Mouse (Mus musculus) megakaryocyte-erythroid progenitor cell, adult 5 weeks (primary cell): Measurements from ENCODE around the gene Tmem256. TPM values are rescaled to one million over a fixed set of nuclear protein-coding genes. Genes with fewer than 3 reads are reported as not detected.

ENCODE experiments used
- polyA plus RNA-seq: library from polyadenylated mRNA; stranded (reverse); fragments of >175 nt; gene quantifications from 2 replicates; pipeline ENCODE4 v1.2.3, GENCODE M21; 2012

The Tmem256 gene
- polyA plus RNA-seq: 437 and 678 TPM in 2 replicates

DNA sequence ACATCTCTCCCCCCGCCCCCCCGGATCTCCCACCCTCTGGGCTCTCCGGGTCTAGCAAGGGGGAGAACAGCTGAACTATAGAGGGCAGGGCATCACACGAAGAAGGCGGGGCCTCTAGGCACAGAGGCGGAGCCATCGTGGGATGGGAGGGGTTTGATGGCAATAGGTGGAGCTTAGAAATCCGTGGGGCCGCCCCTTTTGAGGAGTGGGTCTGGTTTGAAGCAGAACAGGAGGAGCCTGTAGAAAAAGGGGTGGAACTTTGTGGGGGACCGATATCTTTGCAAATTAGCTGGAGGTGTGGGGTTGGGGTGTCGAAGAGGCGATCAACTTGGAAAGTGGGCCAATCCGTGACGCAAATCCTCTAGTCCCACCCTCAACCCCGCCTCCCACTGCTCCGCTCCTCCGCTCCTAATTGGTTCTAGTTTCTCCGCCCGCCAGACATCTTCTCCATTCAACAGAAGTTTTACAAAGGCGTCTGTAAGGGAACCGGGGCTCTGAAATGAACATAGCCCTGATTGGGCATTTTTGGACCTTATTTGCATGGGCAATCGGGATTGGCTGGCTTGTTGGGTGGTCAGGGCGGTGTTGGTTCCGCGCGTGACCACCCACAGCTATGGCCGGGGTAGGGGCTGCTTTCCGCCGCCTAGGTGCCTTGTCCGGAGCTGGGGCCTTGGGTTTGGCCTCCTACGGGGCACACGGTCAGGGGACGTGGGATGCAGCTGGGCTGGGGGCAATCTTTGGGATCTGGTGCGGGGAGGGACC is at the start of gene Tmem256:
Gene Tmem256, plus strand, starts transcription at position 563 of the 762 bp plus-strand sequence.

DNA sequence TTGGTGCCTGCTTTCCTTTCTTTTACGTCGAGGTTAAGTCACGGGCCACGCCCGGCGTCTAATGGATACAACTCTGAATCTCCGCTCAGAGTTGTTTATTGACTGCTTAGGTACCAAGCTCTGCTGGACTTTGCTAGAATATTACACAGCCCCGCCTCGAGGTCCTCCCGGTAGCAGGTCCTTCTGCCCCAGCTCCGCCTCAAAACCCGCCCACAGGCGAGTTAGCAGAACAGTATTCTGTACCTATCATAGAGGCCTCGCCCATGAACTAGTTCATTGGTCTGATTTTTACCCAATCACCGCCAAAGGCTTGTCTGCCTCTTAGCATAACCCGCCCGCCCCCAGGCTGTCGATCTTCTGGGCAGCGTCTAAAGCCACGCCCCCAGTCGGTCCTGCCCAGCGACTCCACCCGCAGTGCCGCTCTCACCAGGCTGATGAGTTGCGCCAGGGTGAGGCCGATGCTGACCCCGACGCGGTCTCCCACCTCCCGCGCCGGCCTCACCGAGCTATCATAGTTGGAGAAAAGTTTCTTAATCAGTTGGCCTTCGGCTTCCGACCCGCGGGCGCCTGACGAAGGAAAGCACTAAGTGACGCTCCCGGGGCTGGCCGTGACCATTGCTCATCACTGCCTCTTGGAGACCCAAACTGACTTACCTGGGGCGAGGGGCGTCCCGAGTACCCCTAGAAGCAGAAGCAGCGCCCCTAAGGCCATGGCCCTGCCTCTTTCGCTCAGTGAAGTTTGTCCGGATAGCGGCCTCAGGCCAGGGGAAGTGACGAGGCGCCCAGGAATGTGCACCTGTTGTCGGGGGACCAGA is 42.9 kb upstream of the Tmem256 start, which contains the start of gene Chrnb1:
Gene Chrnb1, minus strand, starts transcription at position 776 of the 815 bp plus-strand sequence.

DNA sequence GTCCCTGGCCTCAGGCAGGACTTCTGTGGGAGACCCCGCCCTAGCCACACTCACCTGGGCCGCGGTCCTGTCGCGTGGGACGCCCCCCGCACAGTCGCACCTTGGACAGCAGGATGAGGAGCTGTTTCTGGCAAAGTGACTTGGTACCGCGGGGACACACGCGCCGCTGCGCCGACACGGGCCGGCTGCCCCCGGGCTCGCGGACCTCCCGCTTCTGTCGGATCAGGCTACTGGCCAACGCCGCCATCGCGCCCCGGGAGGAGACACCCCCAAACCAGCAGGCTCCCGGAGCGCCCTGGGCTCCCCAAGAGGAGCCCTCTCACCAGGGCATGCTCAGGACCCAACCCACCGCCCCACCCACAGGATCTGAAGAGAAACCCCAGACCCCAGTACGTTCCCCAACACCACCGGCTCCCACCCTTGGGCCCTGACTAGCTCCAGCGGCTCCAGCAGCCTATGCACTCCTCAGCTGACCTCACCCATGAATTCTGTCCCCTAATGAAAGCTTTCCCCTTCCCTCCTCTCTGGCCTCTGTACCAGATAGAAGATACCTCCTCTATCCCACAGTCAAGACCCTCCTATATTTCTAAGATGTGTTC is 36.8 kb upstream of the Tmem256 start, which contains the start of gene Fgf11:
Gene Fgf11, minus strand, starts transcription at position 479 of the 599 bp plus-strand sequence.

DNA sequence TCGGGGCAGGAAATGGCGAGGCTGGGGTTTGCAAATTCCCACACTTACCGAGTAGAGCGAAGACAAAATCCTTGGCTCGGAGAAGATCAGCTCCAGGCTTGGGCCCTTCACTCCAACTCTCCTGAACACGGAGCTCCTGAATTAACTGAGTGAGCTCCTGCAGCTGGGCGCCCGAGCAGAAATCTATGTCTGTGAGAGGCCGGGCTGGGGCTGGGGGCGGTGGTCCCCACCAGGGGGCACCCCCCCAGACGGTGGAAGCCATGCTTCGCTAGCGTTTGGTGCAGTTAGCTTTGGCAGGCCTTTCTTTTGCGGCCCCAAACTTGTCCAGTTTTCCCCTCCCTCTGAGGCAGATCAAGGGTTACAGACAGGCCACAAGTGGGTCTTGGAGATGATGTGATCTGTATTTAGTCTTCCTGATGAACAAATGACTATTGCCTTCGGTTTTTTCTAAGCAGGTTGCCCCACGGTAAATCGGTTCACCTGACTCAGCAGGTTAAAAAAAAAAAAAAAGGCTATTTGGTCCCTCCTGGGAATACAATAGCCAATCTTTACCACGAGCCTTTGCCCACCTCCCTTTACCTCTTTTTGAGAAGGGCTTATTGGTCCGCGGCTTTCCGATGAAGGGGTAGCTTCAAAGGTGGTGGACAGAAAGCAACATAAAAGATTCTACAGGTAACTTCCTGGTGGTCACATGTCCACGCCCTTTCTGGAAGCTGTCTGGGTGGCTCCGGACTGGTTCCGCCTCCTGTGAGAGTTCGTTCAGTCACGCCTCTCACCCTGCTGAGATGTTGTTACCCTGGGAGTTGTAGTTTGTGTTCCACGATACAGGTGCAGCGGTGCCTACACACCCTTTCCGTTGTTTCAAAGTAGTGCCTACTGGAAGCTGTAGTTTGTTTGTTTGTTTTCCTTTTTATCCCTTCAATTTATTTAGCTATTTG is 33.1 kb upstream of the Tmem256 start, which contains the start of gene Tmem102:
Gene Tmem102, minus strand, starts transcription at position 653 of the 938 bp plus-strand sequence.

DNA sequence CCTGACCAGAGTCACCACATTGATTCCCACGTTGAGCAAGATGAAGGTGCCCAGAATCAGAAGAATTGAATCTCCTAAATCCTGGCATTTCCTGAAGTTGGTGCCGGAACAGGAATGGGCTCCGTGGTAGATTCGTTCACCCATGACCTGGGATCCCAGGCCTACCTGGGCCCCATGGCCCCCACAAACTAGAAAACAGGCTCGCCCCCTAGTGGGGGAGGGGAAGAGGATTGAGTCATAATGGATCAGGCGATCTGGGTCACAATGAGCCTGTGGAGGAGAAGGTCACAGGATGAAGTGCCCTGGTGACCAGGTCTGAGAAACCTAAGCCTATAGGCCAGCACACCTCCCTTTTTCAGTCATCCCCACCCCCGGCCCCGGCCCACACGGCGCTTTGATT is 23.2 kb upstream of the Tmem256 start, which contains the start of gene Gm39566:
Gene Gm39566, minus strand, starts transcription at position 144 of the 400 bp plus-strand sequence.

DNA sequence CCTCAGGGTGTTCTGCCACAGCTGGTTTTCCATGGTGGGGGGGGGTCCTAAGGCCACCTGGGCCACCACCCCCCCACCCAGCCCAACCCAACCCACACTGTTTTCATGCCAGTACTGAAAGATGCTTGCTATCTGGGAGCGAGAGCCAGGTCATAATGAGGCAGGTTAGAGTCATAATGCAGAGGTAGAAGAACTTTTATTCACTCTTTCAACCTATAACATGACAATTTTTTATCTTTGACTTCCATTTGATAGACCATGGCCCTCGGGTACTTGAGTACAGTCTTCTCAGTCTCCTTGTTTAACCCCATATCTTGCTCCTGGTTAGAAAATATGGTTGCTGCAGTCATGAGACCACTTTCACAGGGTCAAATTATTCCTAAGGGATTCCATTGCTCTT is 19.9 kb upstream of the Tmem256 start, which contains the start of gene Spem2:
Gene Spem2, minus strand, starts transcription at position 101 of the 400 bp plus-strand sequence.

DNA sequence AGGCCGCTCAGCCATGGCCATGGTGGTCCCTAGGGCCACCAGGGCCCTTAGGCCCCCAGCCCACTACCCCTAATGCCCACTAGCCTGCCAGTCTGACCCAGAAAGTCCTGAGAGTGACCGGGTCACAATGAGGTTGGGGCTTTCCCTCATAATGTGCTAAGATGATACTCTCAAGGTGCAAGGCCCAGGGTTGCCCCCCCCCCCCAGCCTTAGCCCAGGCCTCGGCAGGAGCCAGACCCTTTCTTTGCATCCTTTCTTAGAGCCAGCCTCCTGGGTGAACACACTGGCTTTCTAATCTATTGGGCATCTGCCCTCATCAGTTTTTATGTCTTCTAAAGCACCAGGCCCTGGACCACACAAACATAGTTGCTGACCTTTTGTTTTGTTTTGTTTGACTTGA is 16.2 kb upstream of the Tmem256 start, which contains the start of gene Spem1:
Gene Spem1, minus strand, starts transcription at position 101 of the 400 bp plus-strand sequence.

DNA sequence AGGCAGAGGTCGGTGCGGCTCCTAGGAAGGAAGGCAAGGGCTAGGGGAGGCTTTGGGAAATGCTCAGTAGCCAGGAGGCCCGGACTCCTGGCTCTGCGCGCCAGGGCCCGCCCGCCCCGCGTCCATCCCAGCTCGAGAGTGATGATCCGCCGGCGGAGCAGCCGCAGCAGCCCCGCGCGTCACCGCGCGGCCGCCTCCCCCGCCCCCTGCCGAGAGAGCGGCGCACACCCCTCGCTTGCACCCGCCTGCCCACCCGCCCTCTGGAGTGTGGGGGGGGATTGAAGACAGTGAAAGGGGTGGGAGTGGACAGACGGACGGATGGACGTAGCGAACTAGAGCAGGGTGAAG is 736 bp upstream of the Tmem256 start, which contains the start of gene Nlgn2:
Gene Nlgn2, minus strand, starts transcription at position 181 of the 348 bp plus-strand sequence.

DNA sequence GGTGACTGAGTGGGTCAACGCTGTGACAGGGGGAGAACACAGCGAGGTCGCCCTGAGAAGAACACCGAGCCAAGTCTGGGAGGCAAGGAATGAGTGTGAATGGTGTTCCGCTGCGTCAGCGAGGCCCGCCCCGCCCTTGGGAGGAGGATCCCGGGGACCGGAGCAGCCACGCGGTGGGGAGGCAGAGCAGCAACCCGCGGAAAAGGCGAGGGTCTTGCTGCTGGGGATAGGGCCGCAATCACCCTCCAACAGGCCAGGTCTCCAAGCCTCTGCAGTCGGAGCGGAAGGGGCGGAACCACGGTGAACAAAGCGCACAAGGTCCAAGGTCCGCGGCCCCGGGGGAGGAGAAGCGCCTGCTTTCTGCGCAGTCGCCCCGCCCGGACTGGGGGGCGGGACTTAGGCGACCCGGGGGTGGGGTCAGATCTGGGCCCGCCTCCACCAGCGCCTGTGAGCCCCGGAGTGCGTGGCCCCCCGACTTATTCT is 7.9 kb downstream of the Tmem256 start, which contains the start of gene Plscr3:
Gene Plscr3, plus strand, starts transcription at position 179 of the 483 bp plus-strand sequence.

DNA sequence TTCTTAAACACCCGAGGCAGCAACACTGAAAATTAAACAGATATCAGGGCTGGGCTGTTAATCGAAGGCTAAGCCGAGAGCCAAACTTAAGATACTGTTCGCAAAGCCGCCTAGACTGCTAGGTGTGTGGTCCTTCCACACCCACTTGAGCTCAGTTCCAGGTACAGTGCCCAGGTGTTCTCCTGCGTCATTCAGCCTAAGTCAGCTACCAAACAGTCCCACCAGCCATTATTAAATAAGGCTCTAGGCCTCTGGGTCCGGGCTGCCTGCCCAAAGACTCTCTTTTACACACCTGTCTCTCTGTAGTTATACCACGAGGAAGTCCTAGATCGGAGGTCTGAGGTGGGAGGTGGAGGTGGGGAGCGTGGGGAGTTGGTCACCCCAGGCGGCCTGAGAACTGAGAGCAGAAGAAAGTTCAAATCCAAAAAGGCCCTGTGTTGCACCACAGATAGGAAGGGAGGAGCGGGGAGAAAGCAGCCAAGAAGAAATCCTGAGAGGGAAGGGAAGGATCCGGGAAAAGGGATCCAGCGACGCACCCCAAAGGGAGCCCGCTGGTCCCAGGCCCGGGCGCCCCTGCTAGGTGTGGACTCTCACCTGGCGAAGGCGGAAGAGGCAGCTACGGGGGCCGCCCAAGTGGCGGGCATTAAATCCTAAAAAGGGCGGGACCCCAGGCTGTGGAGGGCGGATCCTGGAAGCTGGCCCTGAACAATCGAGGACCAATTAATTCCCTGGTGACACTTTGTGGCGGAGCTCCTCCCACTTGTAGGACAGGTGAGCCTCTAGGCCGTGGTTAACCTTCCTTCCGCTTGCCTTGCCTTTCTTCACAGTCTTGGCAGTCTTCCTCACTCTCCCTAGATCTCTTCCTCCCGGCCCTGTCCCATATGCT is 20.0 kb downstream of the Tmem256 start, which contains the start of gene Tnk1:
Gene Tnk1, minus strand, starts transcription at position 618 of the 886 bp plus-strand sequence.

DNA sequence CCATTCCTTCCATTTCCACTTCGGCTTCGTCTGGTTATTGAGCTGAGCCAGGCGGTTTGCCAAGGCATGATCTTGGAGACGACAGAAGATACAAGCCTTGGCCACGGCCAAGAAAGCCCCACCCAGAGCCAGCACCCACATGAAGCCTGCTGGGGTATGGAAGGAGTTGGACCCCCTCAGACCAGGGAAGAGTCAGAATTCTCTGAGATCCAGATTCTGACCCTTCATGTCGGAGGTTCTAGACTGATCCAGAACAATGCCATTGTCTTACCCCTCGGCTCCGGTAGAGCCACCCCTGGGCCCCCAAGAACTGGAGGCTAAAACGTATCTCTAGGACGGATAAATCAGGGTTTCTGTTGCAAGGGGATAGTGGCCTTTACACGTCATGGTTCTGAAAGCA is 39.6 kb downstream of the Tmem256 start, which contains the start of gene Tmem95:
Gene Tmem95, minus strand, starts transcription at position 141 of the 400 bp plus-strand sequence.

DNA sequence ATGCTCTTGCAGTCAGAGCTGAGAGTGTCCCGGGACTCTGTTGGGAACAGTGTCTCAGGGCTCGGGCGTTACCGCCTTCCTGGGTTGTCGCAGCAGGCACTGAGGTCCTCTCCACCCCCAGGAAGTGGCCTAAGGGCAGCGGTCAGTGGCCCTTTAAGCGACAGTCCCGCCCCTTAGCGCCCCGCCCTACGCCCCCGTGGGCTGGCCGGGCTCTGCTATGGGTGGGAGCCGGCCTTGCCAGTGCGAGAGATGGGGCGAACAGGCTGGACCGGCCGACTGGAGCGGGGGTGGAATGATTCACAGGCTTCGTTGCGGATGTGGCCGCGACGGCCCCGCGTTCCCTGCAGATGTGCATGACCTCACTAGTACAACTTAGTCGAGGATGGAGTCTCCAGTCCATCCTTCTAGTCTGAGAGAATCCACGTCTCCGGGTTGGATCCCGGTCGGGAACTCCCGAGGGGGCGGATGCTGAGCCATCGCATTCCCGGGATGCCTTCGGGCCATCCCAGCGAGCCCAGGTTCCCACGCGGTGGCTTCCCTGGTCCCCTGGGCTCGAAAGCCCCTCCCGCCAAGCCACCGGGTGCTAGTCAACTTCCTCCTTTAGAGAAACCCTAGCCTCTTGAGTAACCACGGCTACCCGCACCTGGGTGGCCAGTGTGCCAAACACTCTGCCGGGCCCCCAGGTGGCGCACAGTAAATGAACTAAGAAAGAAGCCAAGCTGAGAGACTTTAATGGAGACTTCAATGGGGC is 42.7 kb downstream of the Tmem256 start, which contains the start of gene Kctd11:
Gene Kctd11, minus strand, starts transcription at position 554 of the 751 bp plus-strand sequence.

Other genes starting within 250 kb of the Tmem256 start
- gene Atp1b2, start 232.6 kb upstream of the Tmem256 start, polyA plus RNA-seq: 60.8 and 72.4 TPM in 2 replicates
- gene Shbg, start 220.6 kb upstream of the Tmem256 start, polyA plus RNA-seq: not detected in 2 replicates
- gene Sat2, start 216.5 kb upstream of the Tmem256 start, polyA plus RNA-seq: not detected in 2 replicates
- 78.1 and 86.4 TPM in 2 replicates for gene Fxr2, start 205.5 kb upstream of the Tmem256 start, polyA plus RNA-seq
- 0.48 and 1.3 TPM in 2 replicates for gene Sox15, start 183.2 kb upstream of the Tmem256 start, polyA plus RNA-seq
- 34.6 and 45.3 TPM in 2 replicates for gene Mpdu1, start 175.9 kb upstream of the Tmem256 start, polyA plus RNA-seq
- gene Cd68, start 172.4 kb upstream of the Tmem256 start, polyA plus RNA-seq: 27.8 and 36.3 TPM in 2 replicates
- 275 and 277 TPM in 2 replicates for gene Eif4a1, start 166.1 kb upstream of the Tmem256 start, polyA plus RNA-seq
- 103 and 104 TPM in 2 replicates for gene Senp3, start 156.4 kb upstream of the Tmem256 start, polyA plus RNA-seq
- 11.4 TPM in 2 replicates for gene Tnfsf13, start 152.7 kb upstream of the Tmem256 start, polyA plus RNA-seq
- 7.9 and 10.0 TPM in 2 replicates for gene Tnfsf12, start 142.7 kb upstream of the Tmem256 start, polyA plus RNA-seq
- gene Tnfsfm13, start 142.4 kb upstream of the Tmem256 start, polyA plus RNA-seq: 2.5 and 3.6 TPM in 2 replicates
- 82.4 and 83.8 TPM in 2 replicates for gene Polr2a, start 79.9 kb upstream of the Tmem256 start, polyA plus RNA-seq
- not detected in 2 replicates for gene Slc35g3, start 76.5 kb upstream of the Tmem256 start, polyA plus RNA-seq
- gene Zbtb4, start 72.6 kb upstream of the Tmem256 start, polyA plus RNA-seq: 3.7 and 6.1 TPM in 2 replicates
- gene Chrnb1, start 42.6 kb upstream of the Tmem256 start, polyA plus RNA-seq: 1.1 and 1.2 TPM in 2 replicates
- gene Fgf11, start 36.7 kb upstream of the Tmem256 start, polyA plus RNA-seq: 1.1 and 1.4 TPM in 2 replicates
- gene Tmem102, start 32.9 kb upstream of the Tmem256 start, polyA plus RNA-seq: 0.03 TPM in 1 of 2 replicates, not detected in the other
- gene Gm39566, start 23.2 kb upstream of the Tmem256 start, polyA plus RNA-seq: not detected in 2 replicates
- not detected in 2 replicates for gene Spem2, start 20.0 kb upstream of the Tmem256 start, polyA plus RNA-seq
- 0.11 TPM in 1 of 2 replicates, not detected in the other for gene Spem1, start 16.3 kb upstream of the Tmem256 start, polyA plus RNA-seq
- gene Nlgn2, start 730 bp upstream of the Tmem256 start, polyA plus RNA-seq: 40.3 and 57.2 TPM in 2 replicates
- 149 and 165 TPM in 2 replicates for gene Plscr3, start 7.9 kb downstream of the Tmem256 start, polyA plus RNA-seq
- gene Tnk1, start 20.2 kb downstream of the Tmem256 start, polyA plus RNA-seq: 0.27 and 0.99 TPM in 2 replicates
- not detected in 2 replicates for gene Tmem95, start 39.5 kb downstream of the Tmem256 start, polyA plus RNA-seq
- gene Kctd11, start 42.9 kb downstream of the Tmem256 start, polyA plus RNA-seq: 1.2 and 1.7 TPM in 2 replicates
- gene Acap1, start 57.0 kb downstream of the Tmem256 start, polyA plus RNA-seq: 138 and 178 TPM in 2 replicates
- gene 2810408A11Rik, start 62.5 kb downstream of the Tmem256 start, polyA plus RNA-seq: 1.7 and 2.8 TPM in 2 replicates
- 79.1 and 86.6 TPM in 2 replicates for gene Neurl4, start 62.6 kb downstream of the Tmem256 start, polyA plus RNA-seq
- 173 and 210 TPM in 2 replicates for gene Gps2, start 75.4 kb downstream of the Tmem256 start, polyA plus RNA-seq
- gene Eif5a, start 83.4 kb downstream of the Tmem256 start, polyA plus RNA-seq: 2,243 and 2,337 TPM in 2 replicates
- gene Ybx2, start 97.3 kb downstream of the Tmem256 start, polyA plus RNA-seq: 1.3 and 1.6 TPM in 2 replicates
- gene Slc2a4, start 109.7 kb downstream of the Tmem256 start, polyA plus RNA-seq: 0.54 and 1.5 TPM in 2 replicates
- gene Cldn7, start 126.3 kb downstream of the Tmem256 start, polyA plus RNA-seq: 0.12 TPM in 1 of 2 replicates, not detected in the other
- 253 and 255 TPM in 2 replicates for gene Ctdnep1, start 142.6 kb downstream of the Tmem256 start, polyA plus RNA-seq
- gene Elp5, start 144.0 kb downstream of the Tmem256 start, polyA plus RNA-seq: 12.4 and 14.3 TPM in 2 replicates
- gene Gabarap, start 152.6 kb downstream of the Tmem256 start, polyA plus RNA-seq: 379 and 448 TPM in 2 replicates
- gene Phf23, start 157.3 kb downstream of the Tmem256 start, polyA plus RNA-seq: 73.1 and 84.1 TPM in 2 replicates
- gene Dvl2, start 162.1 kb downstream of the Tmem256 start, polyA plus RNA-seq: 50.0 and 50.7 TPM in 2 replicates
- 22.8 and 23.6 TPM in 2 replicates for gene Acadvl, start 176.9 kb downstream of the Tmem256 start, polyA plus RNA-seq
- gene Dlg4, start 178.4 kb downstream of the Tmem256 start, polyA plus RNA-seq: 22.0 and 24.1 TPM in 2 replicates
- gene Asgr1, start 215.6 kb downstream of the Tmem256 start, polyA plus RNA-seq: not detected in 2 replicates